Comparison of ENCODE assay signal across 34 mouse cellular contexts in the genomic region with DNA sequence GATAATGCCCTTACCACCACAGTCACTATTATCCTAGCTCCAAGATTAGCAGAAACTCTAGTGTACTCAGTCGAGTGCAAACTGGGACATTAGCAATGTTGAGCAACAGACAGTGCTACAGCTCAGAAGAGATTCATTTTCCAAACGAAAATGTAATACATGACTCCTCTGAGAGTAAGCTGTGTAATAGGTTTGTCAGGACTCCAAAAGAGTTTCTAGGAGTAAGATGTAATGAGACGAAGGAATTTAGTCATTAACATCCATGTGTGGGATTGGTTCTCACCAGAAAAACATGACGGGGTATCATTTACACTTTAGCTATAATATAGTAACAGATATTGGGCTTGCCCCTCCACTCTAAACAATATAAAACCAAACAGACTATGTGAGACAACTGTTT.
"Had no signal": no experiment of that assay in that cellular context is flagged by ENCODE, and none has a peak within 500 bp of the region (broad histone marks: within the 10 kb centered on the region; RNA-seq: fewer than 3 reads in every experiment).

No protein-coding gene starts in this region.

- ATAC-seq: hindbrain, embryonic 16.5 days; hindbrain, postnatal 0 days; inflammation-experienced regulatory T-cells, adult 6 months; intestine, embryonic 15.5 days; intestine, embryonic 16.5 days; intestine, postnatal 0 days had no signal

- H3K27me3 ChIP-seq: heart, embryonic 12.5 days; heart, embryonic 13.5 days; heart, embryonic 15.5 days; hindbrain, embryonic 12.5 days; hindbrain, embryonic 13.5 days; hindbrain, embryonic 15.5 days; intestine, embryonic 15.5 days; kidney, embryonic 15.5 days had no signal

- H3K36me3 ChIP-seq: heart, embryonic 10.5 days; heart, embryonic 12.5 days; heart, embryonic 13.5 days; heart, embryonic 15.5 days; hindbrain, embryonic 10.5 days; hindbrain, embryonic 12.5 days; hindbrain, embryonic 13.5 days; hindbrain, embryonic 15.5 days; intestine, embryonic 15.5 days; kidney, embryonic 15.5 days had no signal

- H3K4me2 ChIP-seq: heart, embryonic 11.5 days; heart, embryonic 12.5 days; heart, embryonic 13.5 days; heart, embryonic 15.5 days; hindbrain, embryonic 12.5 days; hindbrain, embryonic 13.5 days; hindbrain, embryonic 14.5 days; hindbrain, embryonic 15.5 days; intestine, embryonic 15.5 days; kidney, embryonic 15.5 days had no signal

- H3K4me3 ChIP-seq: heart, embryonic 10.5 days; heart, embryonic 12.5 days; heart, embryonic 13.5 days; heart, embryonic 15.5 days; hindbrain, embryonic 10.5 days; hindbrain, embryonic 12.5 days; hindbrain, embryonic 13.5 days; hindbrain, embryonic 15.5 days; intestine, embryonic 15.5 days; kidney, embryonic 15.5 days; layer of hippocampus, adult 2 months had no signal

- DNase-seq: heart, postnatal 10 days; heart, postnatal 14 days; heart, postnatal 36 days; heart, postnatal 4 days; kidney, adult 11 months; kidney, adult 18-20 months; kidney, adult 2 months; kidney, adult 9 months; kidney, postnatal 10 days; kidney, postnatal 14 days; kidney, postnatal 25 days; kidney, postnatal 36 days; kidney, postnatal 4 days; layer of hippocampus, adult 9-11 months; layer of hippocampus, postnatal 36 days had no signal

- H3K9ac ChIP-seq: heart, embryonic 12.5 days; heart, embryonic 13.5 days; heart, embryonic 15.5 days; hindbrain, embryonic 12.5 days; hindbrain, embryonic 13.5 days; hindbrain, embryonic 14.5 days; hindbrain, embryonic 15.5 days; intestine, embryonic 15.5 days; kidney, embryonic 15.5 days had no signal

- H3K9me3 ChIP-seq: heart, embryonic 10.5 days; heart, embryonic 12.5 days; heart, embryonic 13.5 days; heart, embryonic 15.5 days; hindbrain, embryonic 10.5 days; hindbrain, embryonic 12.5 days; hindbrain, embryonic 13.5 days; hindbrain, embryonic 15.5 days; intestine, embryonic 15.5 days; kidney, embryonic 15.5 days had no signal

- H3K27ac ChIP-seq: heart, embryonic 10.5 days; heart, embryonic 13.5 days; heart, embryonic 15.5 days; hindbrain, embryonic 10.5 days; hindbrain, embryonic 12.5 days; hindbrain, embryonic 13.5 days; hindbrain, embryonic 14.5 days; hindbrain, embryonic 15.5 days; hindbrain, postnatal 0 days; intestine, embryonic 15.5 days; kidney, embryonic 15.5 days; kidney, postnatal 0 days; layer of hippocampus, adult 2 months had no signal

- H3K4me1 ChIP-seq: heart, embryonic 10.5 days; heart, embryonic 12.5 days; heart, embryonic 15.5 days; hindbrain, embryonic 10.5 days; hindbrain, embryonic 12.5 days; hindbrain, embryonic 13.5 days; intestine, embryonic 15.5 days had no signal
